Mouse (Mus musculus): Measurements from ENCODE around the gene Alkbh8.
"Not testable (repeated sequence)": the region's sequence is repeated elsewhere in the genome, so short reads cannot be mapped to it uniquely, and the experiment has no call there.

The Alkbh8 gene

GRCm38 (mm10) chr9:3334962-3335767, at the start of gene Alkbh8:
Gene Alkbh8 (plus strand): TSS chr9:3335140.
- peak; percentile 84 for DNase-seq

GRCm38 (mm10) chr9:3309292-3309836, 25.6 kb upstream of the Alkbh8 start:
- no peak for DNase-seq

GRCm38 (mm10) chr9:3310016-3310415, 24.9 kb upstream of the Alkbh8 start:
- DNase-seq: no peak

- DNase-seq: not testable (repeated sequence)
These were observed 7.4 kb upstream of the Alkbh8 start for GRCm38 (mm10) chr9:3327342-3328053.

- no peak for DNase-seq
These were observed 6.8 kb upstream of the Alkbh8 start for GRCm38 (mm10) chr9:3328054-3328595.

- no peak for DNase-seq
These were observed 4.6 kb upstream of the Alkbh8 start for GRCm38 (mm10) chr9:3330319-3330718.

- no peak for DNase-seq
These were observed 4.1 kb upstream of the Alkbh8 start for GRCm38 (mm10) chr9:3330737-3331384.

- DNase-seq: no peak
These were observed 1.7 kb downstream of the Alkbh8 start for GRCm38 (mm10) chr9:3336661-3337060.

GRCm38 (mm10) chr9:3345136-3345535, 10.2 kb downstream of the Alkbh8 start:
- DNase-seq: no peak

GRCm38 (mm10) chr9:3345967-3346366, 11.0 kb downstream of the Alkbh8 start:
- no peak for DNase-seq

- no peak for DNase-seq
These were observed 15.1 kb downstream of the Alkbh8 start for GRCm38 (mm10) chr9:3350056-3350455.

- DNase-seq: not testable (repeated sequence)
These were observed 41.4 kb downstream of the Alkbh8 start for GRCm38 (mm10) chr9:3376323-3376722.

- peak; percentile 82 for DNase-seq
These were observed 68.6 kb downstream of the Alkbh8 start, which contains the start of gene Cwf19l2 for GRCm38 (mm10) chr9:3403251-3404208. Gene Cwf19l2 (plus strand): TSS chr9:3403592.

- DNase-seq: peak; percentile 22
These were observed 69.4 kb downstream of the Alkbh8 start for GRCm38 (mm10) chr9:3404372-3404771.

- DNase-seq: not testable (repeated sequence)
These were observed 104.8 kb downstream of the Alkbh8 start for GRCm38 (mm10) chr9:3439555-3440300.
